Mouse (Mus musculus) neural tube, embryonic 15.5 days (tissue): ENCODE data around the gene Nup214. TPM values are rescaled to one million over a fixed set of nuclear protein-coding genes. Genes with fewer than 3 reads are reported as not detected.

Source experiments
- ATAC-seq: fragments of 200-750 bp; cut with Nextera tagmentation; 2 replicates; pipeline ENCODE4 v1.8.0; 2017; ENCODE audit warnings: mild to moderate bottlenecking, moderate TSS enrichment, moderate library complexity; ENCODE audit not compliant: low FRiP score
- H3K27ac ChIP-seq: fragments of 300-500 bp; sonication (generic); replicated peaks from 2 replicates; pipeline ENCODE4 v1.5.1; 2015; ENCODE audit warnings: mild to moderate bottlenecking, inconsistent platforms
- H3K27me3 ChIP-seq: fragments of 300-500 bp; sonication (generic); replicated peaks from 2 replicates; pipeline ENCODE4 v1.6.1; 2015; ENCODE audit warnings: inconsistent platforms
- H3K36me3 ChIP-seq: fragments of 300-500 bp; sonication (generic); 2 replicates; pipeline ENCODE4 v1.6.1; 2015; ENCODE audit warnings: inconsistent platforms
- H3K4me1 ChIP-seq: fragments of 300-500 bp; sonication (generic); 2 replicates; pipeline ENCODE4 v1.6.1; 2015; ENCODE audit warnings: inconsistent platforms
- H3K4me2 ChIP-seq: fragments of 300-500 bp; sonication (generic); 2 replicates; pipeline ENCODE4 v1.6.1; 2015; ENCODE audit warnings: inconsistent platforms, mild to moderate bottlenecking, moderate library complexity
- H3K4me3 ChIP-seq: fragments of 300-500 bp; sonication (generic); replicated peaks from 2 replicates; pipeline ENCODE4 v1.5.1; 2015; ENCODE audit warnings: mild to moderate bottlenecking, inconsistent platforms
- H3K9ac ChIP-seq: fragments of 300-500 bp; sonication (generic); replicated peaks from 2 replicates; pipeline ENCODE4 v1.6.1; 2015; ENCODE audit warnings: mild to moderate bottlenecking, inconsistent platforms
- H3K9me3 ChIP-seq: fragments of 300-500 bp; sonication (generic); replicated peaks from 2 replicates; pipeline ENCODE4 v1.6.1; 2016; ENCODE audit warnings: inconsistent platforms
- WGBS: fragments of 180-500 bp; shearing (Covaris S2); methylation state at CpG from one replicate; pipeline ENCODE4 v1.1.7; 2015; ENCODE audit warnings: mixed read lengths; 5-methylcytosine and 5-hydroxymethylcytosine counted together
- polyA plus RNA-seq: library from polyadenylated mRNA; unstranded; fragments of >200 nt; fragmentation: Nextera tagmentation; extraction: Ambion mirVana; gene quantifications from 2 replicates; pipeline ENCODE4 v1.2.1, GENCODE M21; 2015

Gene Nup214
- polyA plus RNA-seq, 1 experiment from 2014 or later: 62.0 TPM

DNA sequence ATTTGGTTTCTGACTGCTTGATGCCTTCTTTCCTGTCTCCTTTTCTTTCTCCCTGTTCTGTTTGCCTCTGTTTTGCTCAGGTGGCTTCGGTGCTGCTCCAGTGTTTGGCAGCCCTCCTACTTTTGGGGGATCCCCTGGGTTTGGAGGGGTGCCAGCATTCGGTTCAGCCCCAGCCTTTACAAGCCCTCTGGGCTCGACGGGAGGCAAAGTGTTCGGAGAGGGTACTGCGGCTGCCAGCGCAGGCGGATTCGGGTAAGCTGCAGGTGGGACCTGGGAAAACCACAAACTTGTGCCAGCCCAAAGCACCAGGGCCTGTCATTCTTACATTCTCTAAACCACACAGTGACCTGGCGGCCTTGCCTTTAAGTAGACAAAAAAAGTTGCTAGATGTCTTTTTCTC is 73.1 kb downstream of the Nup214 start:
- ATAC-seq: no peak
- WGBS: 84% methylated on average over 10 of the region's 10 CpGs
- Histone ChIP-seq H3K27ac (no peak overlapping the region), H3K4me2 (no peak overlapping the region), H3K9ac (no peak overlapping the region), H3K36me3 (peaks cover 80% of the 10 kb centered on the region), H3K4me1 (no peaks in the 10 kb centered on the region), H3K4me3 (no peak overlapping the region), H3K27me3 (no peaks in the 10 kb centered on the region), H3K9me3 (no peaks in the 10 kb centered on the region)

DNA sequence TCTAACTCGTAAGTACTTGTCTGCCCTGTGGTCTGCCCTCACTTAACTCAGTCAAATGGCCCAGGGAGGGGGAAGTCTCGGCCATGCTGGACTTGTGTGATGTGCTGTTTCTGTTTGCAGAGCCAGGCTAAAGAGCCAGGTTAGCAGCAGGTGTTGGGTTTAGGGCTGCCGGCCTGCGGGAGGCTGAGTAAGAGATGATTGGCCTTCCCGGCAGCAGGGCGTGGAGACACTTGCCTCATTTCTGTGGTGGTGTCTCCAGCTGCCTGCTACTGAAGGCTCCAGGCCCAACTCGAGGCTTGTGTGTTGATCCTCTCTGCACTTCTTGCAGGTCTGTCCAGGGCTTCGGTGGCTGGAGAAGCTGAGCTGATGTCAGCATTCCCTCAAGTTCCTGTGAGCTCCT is 77.6 kb downstream of the Nup214 start:
- Histone ChIP-seq H3K9ac (no peak overlapping the region), H3K4me1 (no peaks in the 10 kb centered on the region), H3K36me3 (peaks cover 54% of the 10 kb centered on the region), H3K27ac (no peak overlapping the region), H3K4me3 (no peak overlapping the region), H3K4me2 (no peak overlapping the region), H3K9me3 (no peaks in the 10 kb centered on the region), H3K27me3 (no peaks in the 10 kb centered on the region)
- no peak for ATAC-seq
- 89% methylated on average over 8 of the region's 8 CpGs for WGBS

GRCm38 (mm10) chr2:32052418-32052817 is 78.2 kb downstream of the Nup214 start:
- no peak for ATAC-seq
- H3K27me3 ChIP-seq: no peaks in the 10 kb centered on the region
- WGBS: 95% methylated on average over 7 of the region's 7 CpGs
- no peak overlapping the region for H3K9ac ChIP-seq
- H3K4me1 ChIP-seq: no peaks in the 10 kb centered on the region
- H3K36me3 ChIP-seq: peaks cover 52% of the 10 kb centered on the region
- H3K4me2 ChIP-seq: no peak overlapping the region
- H3K27ac ChIP-seq: no peak overlapping the region
- H3K9me3 ChIP-seq: no peaks in the 10 kb centered on the region
- no peak overlapping the region for H3K4me3 ChIP-seq

- no peaks in the 10 kb centered on the region for H3K9me3 ChIP-seq
- no peak overlapping the region for H3K4me3 ChIP-seq
- no peak overlapping the region for H3K4me2 ChIP-seq
- no peaks in the 10 kb centered on the region for H3K4me1 ChIP-seq
- WGBS: 49% methylated on average over 7 of the region's 7 CpGs
- H3K27me3 ChIP-seq: no peaks in the 10 kb centered on the region
- H3K36me3 ChIP-seq: peaks cover 28% of the 10 kb centered on the region
- H3K27ac ChIP-seq: no peak overlapping the region
- no peak for ATAC-seq
- H3K9ac ChIP-seq: no peak overlapping the region
These were observed 81.2 kb downstream of the Nup214 start for GRCm38 (mm10) chr2:32055357-32055965.

GRCm38 (mm10) chr2:32056524-32056923 is 82.3 kb downstream of the Nup214 start:
- H3K4me2 ChIP-seq: no peak overlapping the region
- 89% methylated on average over 10 of the region's 10 CpGs for WGBS
- H3K4me3 ChIP-seq: no peak overlapping the region
- H3K4me1 ChIP-seq: no peaks in the 10 kb centered on the region
- peaks cover 19% of the 10 kb centered on the region for H3K36me3 ChIP-seq
- H3K9me3 ChIP-seq: no peaks in the 10 kb centered on the region
- no peak overlapping the region for H3K9ac ChIP-seq
- no peaks in the 10 kb centered on the region for H3K27me3 ChIP-seq
- ATAC-seq: no peak
- H3K27ac ChIP-seq: no peak overlapping the region

- 80% methylated on average over 2 of the region's 2 CpGs for WGBS
- H3K9ac ChIP-seq: no peak overlapping the region
- no peaks in the 10 kb centered on the region for H3K9me3 ChIP-seq
- no peaks in the 10 kb centered on the region for H3K4me1 ChIP-seq
- no peaks in the 10 kb centered on the region for H3K27me3 ChIP-seq
- H3K4me2 ChIP-seq: no peak overlapping the region
- H3K27ac ChIP-seq: no peak overlapping the region
- H3K36me3 ChIP-seq: peaks cover 10% of the 10 kb centered on the region
- no peak overlapping the region for H3K4me3 ChIP-seq
- no peak for ATAC-seq
These were observed 83.1 kb downstream of the Nup214 start for GRCm38 (mm10) chr2:32057360-32057759.

DNA sequence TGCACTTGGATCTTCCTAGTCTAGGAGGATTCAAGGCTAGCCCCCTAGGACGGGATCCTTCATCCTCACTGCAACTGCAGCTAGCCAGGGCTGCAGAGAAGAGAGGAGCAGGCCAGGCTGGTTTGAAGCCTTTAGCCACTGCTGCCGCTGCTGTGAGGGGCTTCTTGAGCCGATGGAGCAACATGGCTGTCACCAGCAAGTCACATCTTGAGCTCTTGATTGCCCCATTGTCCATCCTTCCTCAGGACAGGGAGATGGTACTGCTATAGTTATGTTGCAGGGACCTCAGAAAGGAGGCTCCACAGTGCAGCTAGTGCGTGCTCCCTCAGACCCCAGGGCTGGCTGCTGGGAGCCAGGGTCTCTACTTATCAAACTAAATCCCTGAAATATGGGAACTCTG is 83.6 kb downstream of the Nup214 start:
- no peak overlapping the region for H3K27ac ChIP-seq
- H3K4me2 ChIP-seq: no peak overlapping the region
- H3K27me3 ChIP-seq: no peaks in the 10 kb centered on the region
- H3K4me3 ChIP-seq: no peak overlapping the region
- WGBS: 92% methylated on average over 4 of the region's 4 CpGs
- peaks cover 7% of the 10 kb centered on the region for H3K36me3 ChIP-seq
- no peak for ATAC-seq
- H3K4me1 ChIP-seq: no peaks in the 10 kb centered on the region
- no peak overlapping the region for H3K9ac ChIP-seq
- no peaks in the 10 kb centered on the region for H3K9me3 ChIP-seq

GRCm38 (mm10) chr2:32058241-32058640 is 84.0 kb downstream of the Nup214 start:
- ATAC-seq: no peak
- 71% methylated on average over 9 of the region's 9 CpGs for WGBS
- Histone ChIP-seq H3K27ac (no peak overlapping the region), H3K27me3 (no peaks in the 10 kb centered on the region), H3K4me2 (no peak overlapping the region), H3K9me3 (no peaks in the 10 kb centered on the region), H3K4me3 (no peak overlapping the region), H3K36me3 (peaks cover 7% of the 10 kb centered on the region), H3K4me1 (no peaks in the 10 kb centered on the region), H3K9ac (no peak overlapping the region)

DNA sequence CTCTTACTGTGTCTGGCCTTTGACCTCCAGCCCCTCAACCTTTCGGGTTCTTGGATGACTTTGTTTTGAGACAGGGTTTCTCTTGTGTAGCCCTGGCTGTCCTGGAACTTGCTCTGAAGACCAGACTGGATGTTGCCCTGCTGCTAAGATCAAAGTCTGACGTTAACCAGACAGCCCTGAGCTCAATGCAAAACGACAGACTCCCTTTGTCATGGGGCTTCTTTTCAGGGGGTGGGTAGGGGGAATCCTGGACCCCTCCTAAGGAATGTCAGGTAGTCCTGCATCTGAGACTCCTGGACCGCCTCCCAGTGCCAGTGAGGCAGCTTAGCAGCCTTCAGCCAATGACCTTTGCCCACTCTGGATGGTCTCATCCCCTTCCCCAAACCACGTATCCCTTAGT is 84.5 kb downstream of the Nup214 start:
- no peak overlapping the region for H3K4me3 ChIP-seq
- H3K27me3 ChIP-seq: no peaks in the 10 kb centered on the region
- WGBS: 46% methylated on average over 5 of the region's 5 CpGs
- no peak overlapping the region for H3K9ac ChIP-seq
- no peak for ATAC-seq
- H3K4me1 ChIP-seq: no peaks in the 10 kb centered on the region
- H3K36me3 ChIP-seq: peaks cover 2% of the 10 kb centered on the region
- H3K9me3 ChIP-seq: no peaks in the 10 kb centered on the region
- no peak overlapping the region for H3K27ac ChIP-seq
- H3K4me2 ChIP-seq: no peak overlapping the region

GRCm38 (mm10) chr2:32059613-32060012 is 85.4 kb downstream of the Nup214 start:
- no peaks in the 10 kb centered on the region for H3K9me3 ChIP-seq
- no peak for ATAC-seq
- 84% methylated on average over 6 of the region's 6 CpGs for WGBS

DNA sequence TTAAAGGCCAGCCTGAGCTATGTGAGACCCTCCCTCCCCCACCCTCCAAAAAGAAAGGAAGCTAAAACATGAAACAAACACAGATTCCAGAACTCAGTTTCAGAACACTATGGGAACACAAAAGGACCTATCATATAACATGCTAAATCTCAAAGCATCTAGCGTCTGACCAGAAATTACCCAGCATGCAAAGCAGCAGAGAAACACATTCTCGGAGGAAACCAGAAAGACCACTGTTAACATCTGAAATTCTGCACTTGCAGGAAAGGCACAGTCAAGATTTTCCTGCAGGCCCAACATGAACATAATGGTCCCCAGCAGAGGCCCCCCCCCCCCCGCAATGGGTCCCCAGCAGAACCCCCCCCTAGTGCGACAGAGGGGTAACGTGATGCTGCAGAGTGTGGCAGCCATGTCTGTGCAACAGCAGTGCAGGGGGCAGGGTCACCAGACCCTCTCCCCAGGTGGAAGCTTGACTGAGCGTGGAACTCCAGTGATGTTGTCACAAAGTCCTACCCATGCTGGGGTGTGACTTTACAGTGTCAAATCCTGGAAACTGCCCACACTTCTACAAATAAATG is 86.1 kb downstream of the Nup214 start:
- Histone ChIP-seq H3K4me2 (no peak overlapping the region), H3K4me1 (0 out of 2 replicates have a peak, but pooled peaks cover 4% of the 10 kb centered on the region), H3K27me3 (no peaks in the 10 kb centered on the region), H3K9ac (no peak overlapping the region), H3K9me3 (no peaks in the 10 kb centered on the region), H3K27ac (no peak overlapping the region), H3K36me3 (no peaks in the 10 kb centered on the region), H3K4me3 (no peak overlapping the region)
- 86% methylated on average over 6 of the region's 6 CpGs for WGBS
- no peak for ATAC-seq

More at GRCm38 (mm10) chr2:32059613-32060012, 85.4 kb downstream of the Nup214 start:
- Histone ChIP-seq H3K36me3 (no peaks in the 10 kb centered on the region), H3K27ac (no peak overlapping the region), H3K4me1 (no peaks in the 10 kb centered on the region), H3K27me3 (no peaks in the 10 kb centered on the region), H3K4me3 (no peak overlapping the region), H3K4me2 (no peak overlapping the region), H3K9ac (no peak overlapping the region)

GRCm38 (mm10) chr2:32061189-32061588 is 87.0 kb downstream of the Nup214 start:
- Histone ChIP-seq H3K36me3 (no peaks in the 10 kb centered on the region), H3K27me3 (no peaks in the 10 kb centered on the region), H3K9me3 (no peaks in the 10 kb centered on the region), H3K9ac (no peak overlapping the region), H3K4me1 (0 out of 2 replicates have a peak, but pooled peaks cover 4% of the 10 kb centered on the region), H3K4me3 (no peak overlapping the region), H3K27ac (no peak overlapping the region), H3K4me2 (no peak overlapping the region)
- ATAC-seq: no peak
- WGBS: 72% methylated on average over 2 of the region's 2 CpGs
